In genomic region chr1:182441791-182442473, GRCm38 (mm10) we compare ENCODE assay signal across 20 mouse cellular contexts. TPM values are rescaled to one million over a fixed set of nuclear protein-coding genes. Genes with fewer than 3 reads are reported as not detected.
A peak's percentile ranks its signal among the peaks of the same experiment; 100 is the strongest.
DNase-seq lines count a peak whose midpoint lies in the region; ATAC-seq and TF ChIP-seq lines count a peak whose summit lies in the region.
"Had no signal": no experiment of that assay in that cellular context is flagged by ENCODE, and none has a peak within 500 bp of the region (broad histone marks: within the 10 kb centered on the region; RNA-seq: fewer than 3 reads in every experiment).

No protein-coding gene starts in this region.

- H3K4me1 ChIP-seq in cerebellum, adult 2 months (ENCODE audit: control insufficient read depth, insufficient read depth, low read length) = no peaks in the 10 kb centered on the region
- H3K4me1 ChIP-seq in kidney, postnatal 0 days (replicated peaks; ENCODE audit: insufficient read depth, low read length) = no peaks in the 10 kb centered on the region; the same call in 1 of the 2 replicates
- peaks cover 3% of the 10 kb centered on the region; the same call in 1 of the 2 replicates for H3K4me1 ChIP-seq in lung, postnatal 0 days (ENCODE audit: insufficient read depth, low read depth, low read length)
- H3K4me1 ChIP-seq: forebrain, embryonic 15.5 days; midbrain, embryonic 10.5 days had no signal

- H3K27me3 ChIP-seq in cerebellum, adult 2 months (ENCODE audit: control insufficient read depth, insufficient read depth, low read length) = no peaks in the 10 kb centered on the region
- no peaks in the 10 kb centered on the region for H3K27me3 ChIP-seq in kidney, postnatal 0 days (ENCODE audit: insufficient read depth, low read length)
- no peaks in the 10 kb centered on the region for H3K27me3 ChIP-seq in lung, postnatal 0 days (replicated peaks; ENCODE audit: insufficient read depth, low read length)
- H3K27me3 ChIP-seq: embryonic facial prominence, embryonic 15.5 days; forebrain, embryonic 15.5 days; hindbrain, embryonic 15.5 days; limb, embryonic 13.5 days; liver, embryonic 13.5 days; neural tube, embryonic 15.5 days had no signal

- no peak overlapping the region for H3K4me2 ChIP-seq in kidney, postnatal 0 days (ENCODE audit: low read length)
- H3K4me2 ChIP-seq in lung, postnatal 0 days (replicated peaks; ENCODE audit: low read depth, low read length) = no peak overlapping the region
- H3K4me2 ChIP-seq: embryonic facial prominence, embryonic 15.5 days; forebrain, embryonic 15.5 days; heart, embryonic 11.5 days; hindbrain, embryonic 15.5 days; limb, embryonic 13.5 days; liver, embryonic 13.5 days; lung, embryonic 14.5 days; neural tube, embryonic 15.5 days had no signal

- H3K9ac ChIP-seq in kidney, postnatal 0 days (ENCODE audit: low read depth, low read length) = no peak overlapping the region
- H3K9ac ChIP-seq in lung, postnatal 0 days (replicated peaks; ENCODE audit: low read depth) = no peak overlapping the region
- H3K9ac ChIP-seq: embryonic facial prominence, embryonic 15.5 days; forebrain, embryonic 15.5 days; hindbrain, embryonic 15.5 days; limb, embryonic 13.5 days; liver, embryonic 13.5 days; lung, embryonic 14.5 days; neural tube, embryonic 15.5 days had no signal

- H3K27ac ChIP-seq in cerebellum, adult 2 months (ENCODE audit: insufficient read depth, low read length) = peak overlapping the region; percentile 7; the same call in 1 of the 2 replicates
- H3K27ac ChIP-seq in kidney, postnatal 0 days = 0 out of 2 replicates have a peak overlapping the region, but pooled peaks have one; percentile 40
- no peak overlapping the region for H3K27ac ChIP-seq in lung, postnatal 0 days (ENCODE audit: low read length)
- H3K27ac ChIP-seq: embryonic facial prominence, embryonic 15.5 days; forebrain, embryonic 15.5 days; hindbrain, embryonic 15.5 days; limb, embryonic 13.5 days; liver, embryonic 13.5 days; midbrain, embryonic 10.5 days; neural tube, embryonic 15.5 days had no signal

- WGBS in cerebellum, adult 2 months = 69% methylated on average over 18 of the region's 18 CpGs
- WGBS in kidney, postnatal 0 days = 72% methylated on average over 18 of the region's 18 CpGs
- 82% methylated on average over 18 of the region's 18 CpGs for WGBS in lung, postnatal 0 days

- no peak for ATAC-seq in kidney, postnatal 0 days (replicated peaks; ENCODE audit: low FRiP score, low read depth)
- ATAC-seq in lung, postnatal 0 days = no peak
- ATAC-seq: forebrain, embryonic 15.5 days had no signal

- no peak for TF ChIP-seq POLR2A in cerebellum, adult 2 months (IDR thresholded peaks at IDR 0.05; ENCODE audit: borderline replicate concordance, insufficient read depth, low read length)

- no peak for TF ChIP-seq CTCF in cerebellum, adult 2 months (IDR thresholded peaks at IDR 0.05; ENCODE audit: borderline replicate concordance, insufficient read depth, low read depth, low read length)
- no peak for TF ChIP-seq CTCF in kidney, postnatal 0 days (IDR thresholded peaks at IDR 0.05; ENCODE audit: low read depth)
- no peak for TF ChIP-seq CTCF in lung, postnatal 0 days (IDR thresholded peaks at IDR 0.05)

- no peaks in the 10 kb centered on the region for H3K9me3 ChIP-seq in kidney, postnatal 0 days (replicated peaks; ENCODE audit: low read length)
- H3K9me3 ChIP-seq in lung, postnatal 0 days (ENCODE audit: low read length) = no peaks in the 10 kb centered on the region
- H3K9me3 ChIP-seq: embryonic facial prominence, embryonic 15.5 days; forebrain, embryonic 15.5 days; hindbrain, embryonic 15.5 days; limb, embryonic 13.5 days; liver, embryonic 13.5 days; midbrain, embryonic 10.5 days; neural tube, embryonic 15.5 days had no signal

- DNase-seq in cerebellum, adult 2 months = no peak
- no peak for DNase-seq in cerebellum, adult 9-10 months
- DNase-seq in kidney, postnatal 0 days (ENCODE audit: low spot score) = no peak
- DNase-seq in kidney, postnatal 36 days = no peak
- peak; percentile 23 for DNase-seq in lung, postnatal 0 days (ENCODE audit: low spot score)
- no peak for DNase-seq in lung, postnatal 14 days
- peak; percentile 41 for DNase-seq in brain, adult 2 months (ENCODE audit: low read depth, low spot score)
- DNase-seq: adrenal gland, postnatal 10 days; cerebellum, adult 8-10 months; liver, embryonic 13.5 days; lung, embryonic 14.5 days; right cerebral cortex, postnatal 14 days; thymus, postnatal 36 days had no signal

- TF ChIP-seq EP300 in lung, postnatal 0 days (IDR thresholded peaks at IDR 0.05) = no peak

- H3K4me3 ChIP-seq in cerebellum, adult 2 months (replicated peaks; ENCODE audit: insufficient read depth, low read depth, low read length) = no peak overlapping the region
- no peak overlapping the region for H3K4me3 ChIP-seq in kidney, postnatal 0 days (replicated peaks; ENCODE audit: low read depth, low read length)
- no peak overlapping the region for H3K4me3 ChIP-seq in lung, postnatal 0 days (ENCODE audit: low read depth, low read length)
- H3K4me3 ChIP-seq: embryonic facial prominence, embryonic 15.5 days; forebrain, embryonic 15.5 days; hindbrain, embryonic 15.5 days; limb, embryonic 13.5 days; liver, embryonic 13.5 days; midbrain, embryonic 10.5 days; neural tube, embryonic 15.5 days had no signal

- H3K36me3 ChIP-seq in kidney, postnatal 0 days (ENCODE audit: insufficient read depth, low read length) = peaks cover 61% of the 10 kb centered on the region
- H3K36me3 ChIP-seq in lung, postnatal 0 days (ENCODE audit: insufficient read depth, low read length) = peaks cover 26% of the 10 kb centered on the region

RNA-seq across cellular contexts. Expression of gene Trp53bp2, which starts 33.0 kb away (rescaled TPM):
- 21.1 and 25.3 TPM in 2 replicates for polyA plus RNA-seq in cerebellum, adult 2 months (2012; rRNA removed)
- 26.1 and 26.7 TPM in 2 replicates for polyA plus RNA-seq in kidney, postnatal 0 days (2015; fragmentation: Nextera tagmentation; extraction: Ambion mirVana)
- polyA plus RNA-seq in lung, postnatal 0 days (2015; fragmentation: Nextera tagmentation; extraction: Ambion mirVana) = 27.0 and 30.1 TPM in 2 replicates

Comparison
In these comparisons a context has a peak if more than half of its experiments do, and no peak if none do; other contexts are left out.
1. DNase-seq: peak in lung, postnatal 0 days (single experiment) and brain, adult 2 months (single experiment); none in cerebellum, adult 2 months (0 of 2), cerebellum, adult 9-10 months (single experiment), kidney, postnatal 0 days (single experiment), kidney, postnatal 36 days (0 of 2) and lung, postnatal 14 days (single experiment).